Comparison of ENCODE assay signal across 8 mouse cellular contexts in the genomic region with DNA sequence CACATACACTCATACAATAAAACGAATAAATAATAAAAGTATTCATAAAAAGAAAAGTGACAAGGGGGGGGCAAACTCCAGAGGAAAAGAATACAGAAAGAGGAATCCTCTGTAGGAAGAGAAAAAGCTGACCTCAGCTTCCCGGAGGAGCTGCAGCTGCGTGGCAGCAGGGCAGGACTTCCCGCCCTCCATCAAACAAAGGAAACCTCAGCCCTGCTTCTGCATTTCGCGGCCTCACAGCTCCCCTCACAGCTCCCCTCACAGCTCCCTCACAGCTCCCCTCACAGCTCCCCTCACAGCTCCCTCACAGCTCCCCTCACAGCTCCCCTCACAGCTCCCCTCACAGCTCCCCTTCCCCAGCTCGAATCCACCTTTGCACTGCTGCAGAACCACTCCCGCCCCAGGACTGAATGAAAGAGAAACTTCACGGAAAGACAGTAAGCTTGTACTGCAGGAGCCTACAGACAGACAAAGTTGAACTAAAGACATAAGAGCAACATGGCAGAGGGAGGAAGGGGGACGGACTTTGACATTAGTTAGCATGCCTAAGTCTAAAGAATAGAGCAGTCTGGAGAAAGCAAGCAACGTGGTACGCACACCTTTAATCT. TPM values are rescaled to one million over a fixed set of nuclear protein-coding genes. Genes with fewer than 3 reads are reported as not detected.
DNase-seq lines count a peak whose midpoint lies in the region; ATAC-seq and TF ChIP-seq lines count a peak whose summit lies in the region.

No protein-coding gene starts in this region.

- DNase-seq in cerebellum, postnatal 10 days = peak; percentile 20 to 24
- no peak for DNase-seq in cerebellum, adult 2 months
- DNase-seq in forebrain, embryonic 14.5 days (ENCODE audit: low spot score) = peak; percentile 74
- peak; percentile 42 for DNase-seq in hindbrain, postnatal 0 days (ENCODE audit: low spot score)
- peak; percentile 21 to 26 for DNase-seq in lung, postnatal 4 days
- DNase-seq in frontal cortex, adult 2 months (ENCODE audit: extremely low spot score in 1 of 2, low spot score in 1 of 2) = no peak

- H3K36me3 ChIP-seq in E14TG2a.4 (ENCODE audit: insufficient read depth, low read length) = no peaks in the 10 kb centered on the region
- H3K36me3 ChIP-seq in forebrain, embryonic 14.5 days (ENCODE audit: control insufficient read depth, insufficient read depth, low read length) = no peaks in the 10 kb centered on the region
- H3K36me3 ChIP-seq in hindbrain, postnatal 0 days (ENCODE audit: insufficient read depth, low read length) = no peaks in the 10 kb centered on the region
- no peaks in the 10 kb centered on the region for H3K36me3 ChIP-seq in stomach, embryonic 15.5 days

- ATAC-seq in forebrain, embryonic 14.5 days = peak; percentile 78
- no peak; the same call in 1 of the 2 replicates for ATAC-seq in hindbrain, postnatal 0 days
- no peak; the same call in 1 of the 2 replicates for ATAC-seq in stomach, embryonic 15.5 days (ENCODE audit: insufficient read depth, low FRiP score, low read depth)

- H3K9ac ChIP-seq in forebrain, embryonic 14.5 days (ENCODE audit: low read length) = peak overlapping the region; percentile 47
- no peak overlapping the region; the same call in 1 of the 2 replicates for H3K9ac ChIP-seq in hindbrain, postnatal 0 days (replicated peaks; ENCODE audit: low read length)
- H3K9ac ChIP-seq in stomach, embryonic 15.5 days = no peak overlapping the region

- no peaks in the 10 kb centered on the region for H3K27me3 ChIP-seq in cerebellum, adult 2 months (ENCODE audit: control insufficient read depth, insufficient read depth, low read length)
- H3K27me3 ChIP-seq in E14TG2a.4 (ENCODE audit: insufficient read depth, low read length) = no peaks in the 10 kb centered on the region
- H3K27me3 ChIP-seq in forebrain, embryonic 14.5 days (replicated peaks; ENCODE audit: control insufficient read depth, insufficient read depth, low read length) = no peaks in the 10 kb centered on the region
- H3K27me3 ChIP-seq in hindbrain, postnatal 0 days (ENCODE audit: insufficient read depth, low read length) = no peaks in the 10 kb centered on the region
- no peaks in the 10 kb centered on the region for H3K27me3 ChIP-seq in stomach, embryonic 15.5 days (replicated peaks)

- no peaks in the 10 kb centered on the region for H3K9me3 ChIP-seq in E14TG2a.4 (ENCODE audit: low read length)
- H3K9me3 ChIP-seq in forebrain, embryonic 14.5 days (replicated peaks; ENCODE audit: control insufficient read depth, low read length) = no peaks in the 10 kb centered on the region
- no peaks in the 10 kb centered on the region for H3K9me3 ChIP-seq in hindbrain, postnatal 0 days (ENCODE audit: low read length)
- no peaks in the 10 kb centered on the region for H3K9me3 ChIP-seq in stomach, embryonic 15.5 days

- no peak for TF ChIP-seq CTCF in cerebellum, adult 2 months (IDR thresholded peaks at IDR 0.05; ENCODE audit: borderline replicate concordance, insufficient read depth, low read depth, low read length)
- no peak for TF ChIP-seq CTCF in E14TG2a.4 (conservative IDR thresholded peaks at IDR 0.05; ENCODE audit: low read length)
- no peak for TF ChIP-seq CTCF in hindbrain, postnatal 0 days (IDR thresholded peaks at IDR 0.05; ENCODE audit: low read depth)

- no peak for TF ChIP-seq POLR2A in cerebellum, adult 2 months (IDR thresholded peaks at IDR 0.05; ENCODE audit: borderline replicate concordance, insufficient read depth, low read length)

- WGBS in cerebellum, adult 2 months = 27% methylated on average over 12 of the region's 12 CpGs
- 10% methylated on average over 10 of the region's 12 CpGs for WGBS in forebrain, embryonic 14.5 days
- WGBS in hindbrain, postnatal 0 days = 17% methylated on average over 12 of the region's 12 CpGs
- 15% methylated on average over 12 of the region's 12 CpGs for WGBS in stomach, embryonic 15.5 days

- no peaks in the 10 kb centered on the region for H3K4me1 ChIP-seq in cerebellum, adult 2 months (ENCODE audit: control insufficient read depth, insufficient read depth, low read length)
- peaks cover 73% of the 10 kb centered on the region for H3K4me1 ChIP-seq in E14TG2a.4 (replicated peaks; ENCODE audit: low read depth, low read length)
- peaks cover 6% of the 10 kb centered on the region for H3K4me1 ChIP-seq in forebrain, embryonic 14.5 days (ENCODE audit: control insufficient read depth, insufficient read depth, low read length)
- peaks cover 5% of the 10 kb centered on the region; the same call in 1 of the 2 replicates for H3K4me1 ChIP-seq in hindbrain, postnatal 0 days (ENCODE audit: insufficient read depth, low read length)
- no peaks in the 10 kb centered on the region for H3K4me1 ChIP-seq in stomach, embryonic 15.5 days

- peak overlapping the region; percentile 36 for H3K4me2 ChIP-seq in forebrain, embryonic 14.5 days (ENCODE audit: low read length)
- H3K4me2 ChIP-seq in hindbrain, postnatal 0 days (ENCODE audit: low read depth, low read length) = peak overlapping the region; percentile 39
- H3K4me2 ChIP-seq in stomach, embryonic 15.5 days = peak overlapping the region; percentile 47

- no peak overlapping the region for H3K27ac ChIP-seq in cerebellum, adult 2 months (ENCODE audit: insufficient read depth, low read length)
- H3K27ac ChIP-seq in forebrain, embryonic 14.5 days (ENCODE audit: low read depth, low read length) = peak overlapping the region; percentile 80
- peak overlapping the region; percentile 41 for H3K27ac ChIP-seq in hindbrain, postnatal 0 days
- peak overlapping the region; percentile 17; the same call in 1 of the 2 replicates for H3K27ac ChIP-seq in stomach, embryonic 15.5 days

- H3K4me3 ChIP-seq in cerebellum, adult 2 months (replicated peaks; ENCODE audit: insufficient read depth, low read depth, low read length) = no peak overlapping the region
- H3K4me3 ChIP-seq in E14TG2a.4 (replicated peaks; ENCODE audit: low read length) = peak overlapping the region; percentile 59
- no peak overlapping the region for H3K4me3 ChIP-seq in forebrain, embryonic 14.5 days (ENCODE audit: low read depth, low read length)
- no peak overlapping the region for H3K4me3 ChIP-seq in hindbrain, postnatal 0 days (ENCODE audit: low read length)
- peak overlapping the region; percentile 14; the same call in 1 of the 2 replicates for H3K4me3 ChIP-seq in stomach, embryonic 15.5 days (replicated peaks)

RNA-seq across cellular contexts. Expression of gene Npl, which starts 17.5 kb away (rescaled TPM):
- polyA plus RNA-seq in cerebellum, adult 2 months (2012; rRNA removed) = 2.9 and 3.8 TPM in 2 replicates
- polyA plus RNA-seq in forebrain, embryonic 14.5 days (2014; fragmentation: Nextera tagmentation; extraction: Ambion mirVana) = 9.8 and 10.1 TPM in 2 replicates
- total RNA-seq in hindbrain, postnatal 0 days (2014; rRNA removed) = 7.3 and 9.4 TPM in 2 replicates
- 18.3 and 20.2 TPM in 2 replicates for polyA plus RNA-seq in hindbrain, postnatal 0 days (2015; fragmentation: Nextera tagmentation; extraction: Ambion mirVana)
- 16.6 and 17.6 TPM in 2 replicates for polyA plus RNA-seq in stomach, embryonic 15.5 days (2015; fragmentation: Nextera tagmentation; extraction: Ambion mirVana)
- 3.5 and 4.6 TPM in 2 replicates for polyA plus RNA-seq in frontal cortex, adult 2 months (2012; rRNA removed)

RNA-seq across cellular contexts. Expression of gene Dhx9, which starts 44.9 kb away (rescaled TPM):
- 57.5 and 63.0 TPM in 2 replicates for polyA plus RNA-seq in cerebellum, adult 2 months (2012; rRNA removed)
- polyA plus RNA-seq in forebrain, embryonic 14.5 days (2014; fragmentation: Nextera tagmentation; extraction: Ambion mirVana) = 32.9 and 42.0 TPM in 2 replicates
- 57.3 and 73.8 TPM in 2 replicates for total RNA-seq in hindbrain, postnatal 0 days (2014; rRNA removed)
- 36.8 and 39.1 TPM in 2 replicates for polyA plus RNA-seq in hindbrain, postnatal 0 days (2015; fragmentation: Nextera tagmentation; extraction: Ambion mirVana)
- polyA plus RNA-seq in stomach, embryonic 15.5 days (2015; fragmentation: Nextera tagmentation; extraction: Ambion mirVana) = 30.9 and 32.6 TPM in 2 replicates
- 56.1 and 62.4 TPM in 2 replicates for polyA plus RNA-seq in frontal cortex, adult 2 months (2012; rRNA removed)

Comparison
In these comparisons a context has a peak if more than half of its experiments do, and no peak if none do; other contexts are left out.
1. DNase-seq: peak in cerebellum, postnatal 10 days (2 of 2), forebrain, embryonic 14.5 days (single experiment), hindbrain, postnatal 0 days (single experiment) and lung, postnatal 4 days (2 of 2); none in cerebellum, adult 2 months (0 of 2) and frontal cortex, adult 2 months (0 of 2).
2. H3K4me3 ChIP-seq: peak in E14TG2a.4 (single experiment) and stomach, embryonic 15.5 days (single experiment); none in cerebellum, adult 2 months (single experiment), forebrain, embryonic 14.5 days (single experiment) and hindbrain, postnatal 0 days (single experiment).
3. Peak in every context shown above with its lines, with median percentiles within 50 percentile points of each other: H3K4me2 ChIP-seq.